Mouse (Mus musculus): ENCODE data around the gene Zfp526. TPM values are rescaled to one million over a fixed set of nuclear protein-coding genes. Genes with fewer than 3 reads are reported as not detected.

Gene Zfp526
- total and polyA plus RNA-seq, 3 experiments, result 2.2 to 7.0 (median 6.5) TPM

GRCm38 (mm10) chr7:25190806-25191205 lies 30.4 kb upstream of the Zfp526 start:
- Histone ChIP-seq H3K36me3 (replicated peaks in 1 of 2; ENCODE audit: control insufficient read depth in 1 of 2, insufficient read depth in 1 of 2, low read length in 1 of 2) (no peaks in the 10 kb centered on the region), H3K9ac (ENCODE audit: insufficient read depth, low read depth) (no peak overlapping the region), H3K4me1 (ENCODE audit: control insufficient read depth in 1 of 2, insufficient read depth in 2 of 2) (peaks cover 0 to 7% of the 10 kb centered on the region in 2 experiments; a peak in 3 of 4 replicates), H3K4me3 (replicated peaks in 1 of 3; ENCODE audit: low read depth in 2 of 3, low read length in 2 of 3, poor library complexity in 1 of 3) (no peak overlapping the region), H3K27ac (ENCODE audit: insufficient read depth, low read depth) (no peak overlapping the region), H3K27me3 (replicated peaks) (no peaks in the 10 kb centered on the region), H3K4me2 (ENCODE audit: insufficient read depth, low read depth, poor library complexity, severe bottlenecking) (no peak overlapping the region), H3K9me3 (replicated peaks; ENCODE audit: low read length) (no peaks in the 10 kb centered on the region), H3K79me2 (replicated peaks; ENCODE audit: control insufficient read depth, extremely low read depth, insufficient read depth, poor library complexity, severe bottlenecking) (no peaks in the 10 kb centered on the region)
- no peak for DNase-seq (ENCODE audit: extremely low read depth)
- no peak for TF ChIP-seq CTCF (conservative IDR thresholded peaks at IDR 0.05 in 1 of 2, IDR thresholded peaks at IDR 0.05 in 1 of 2; ENCODE audit: low read depth in 2 of 2, low read length in 2 of 2)
- TF ChIP-seq RCOR1 (conservative IDR thresholded peaks at IDR 0.05; ENCODE audit: low read depth, low read length), result no peak
- no peak for TF ChIP-seq MAFK (IDR thresholded peaks at IDR 0.05; ENCODE audit: insufficient replicate concordance, low read length)
- TF ChIP-seq UBTF (IDR thresholded peaks at IDR 0.05; ENCODE audit: low read depth, low read length), result no peak
- no peak for TF ChIP-seq TCF12 (IDR thresholded peaks at IDR 0.05; ENCODE audit: low read depth, low read length)
- no peak for TF ChIP-seq POLR2AphosphoS2 (IDR thresholded peaks at IDR 0.05; ENCODE audit: low read depth, low read length)
- in situ Hi-C loops (cut with MboI; ENCODE audit: low pct_ligation_motif_present, low pct_unique_long_range_greater_than_20kb, low sequenced_read_pairs) (no loop called here), dilution Hi-C loops (cut with MboI; ENCODE audit: extremely low pct_ligation_motif_present, extremely low pct_unique_long_range_greater_than_20kb, low sequenced_read_pairs) (no loop called here)

DNA sequence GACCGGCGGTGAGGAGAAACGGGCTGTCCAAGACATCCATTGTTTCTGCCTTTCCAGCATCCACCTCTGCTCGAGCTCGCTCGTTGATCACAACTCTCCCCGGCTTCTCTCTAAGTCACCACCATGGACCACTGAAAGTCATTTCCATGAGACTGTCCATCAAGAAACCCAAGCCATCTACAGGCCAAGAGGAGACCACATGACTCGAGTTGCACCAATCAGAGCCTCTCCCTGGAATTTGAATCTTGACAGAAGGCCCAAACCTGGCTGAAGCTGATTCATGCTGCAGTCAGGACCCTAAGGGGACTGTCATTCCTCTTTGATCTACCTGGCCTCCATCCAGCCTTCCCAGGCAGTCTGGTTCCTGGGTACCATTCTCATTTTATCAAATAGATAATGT lies 29.1 kb upstream of the Zfp526 start:
- no peak overlapping the region for H3K4me3 ChIP-seq (replicated peaks in 1 of 3; ENCODE audit: low read depth in 2 of 3, low read length in 2 of 3, poor library complexity in 1 of 3)
- DNase-seq (ENCODE audit: extremely low read depth), result no peak
- no peaks in the 10 kb centered on the region for H3K27me3 ChIP-seq (replicated peaks)
- dilution Hi-C loops (cut with MboI; ENCODE audit: extremely low pct_ligation_motif_present, extremely low pct_unique_long_range_greater_than_20kb, low sequenced_read_pairs) (no loop called here), in situ Hi-C loops (cut with MboI; ENCODE audit: low pct_ligation_motif_present, low pct_unique_long_range_greater_than_20kb, low sequenced_read_pairs) (no loop called here)
- H3K36me3 ChIP-seq (replicated peaks in 1 of 2; ENCODE audit: control insufficient read depth in 1 of 2, insufficient read depth in 1 of 2, low read length in 1 of 2), result no peaks in the 10 kb centered on the region
- no peak overlapping the region for H3K9ac ChIP-seq (ENCODE audit: insufficient read depth, low read depth)
- H3K79me2 ChIP-seq (replicated peaks; ENCODE audit: control insufficient read depth, extremely low read depth, insufficient read depth, poor library complexity, severe bottlenecking), result no peaks in the 10 kb centered on the region
- peaks cover 0 to 7% of the 10 kb centered on the region in 2 experiments; a peak in 3 of 4 replicates for H3K4me1 ChIP-seq (ENCODE audit: control insufficient read depth in 1 of 2, insufficient read depth in 2 of 2)
- no peak overlapping the region for H3K27ac ChIP-seq (ENCODE audit: insufficient read depth, low read depth)
- TF ChIP-seq USF2 (conservative IDR thresholded peaks at IDR 0.05; ENCODE audit: low read depth, low read length), result peak; percentile 44
- TF ChIP-seq MYC (IDR thresholded peaks at IDR 0.05; ENCODE audit: low read depth, low read length), result no peak
- peak; percentile 44 for TF ChIP-seq USF1 (IDR thresholded peaks at IDR 0.05; ENCODE audit: low read depth, low read length)
- H3K9me3 ChIP-seq (replicated peaks; ENCODE audit: low read length), result no peaks in the 10 kb centered on the region
- H3K4me2 ChIP-seq (ENCODE audit: insufficient read depth, low read depth, poor library complexity, severe bottlenecking), result no peak overlapping the region

GRCm38 (mm10) chr7:25195148-25195547 lies 26.1 kb upstream of the Zfp526 start:
- in situ Hi-C loops (cut with MboI; ENCODE audit: low pct_ligation_motif_present, low pct_unique_long_range_greater_than_20kb, low sequenced_read_pairs), result no loop called here
- Histone ChIP-seq H3K4me3 (replicated peaks in 1 of 3; ENCODE audit: low read depth in 2 of 3, low read length in 2 of 3, poor library complexity in 1 of 3) (no peak overlapping the region), H3K27ac (ENCODE audit: insufficient read depth, low read depth) (no peak overlapping the region)

More at GRCm38 (mm10) chr7:25195148-25195547, 26.1 kb upstream of the Zfp526 start:
- DNase-seq (ENCODE audit: extremely low read depth), result no peak
- no peak for TF ChIP-seq POLR2A (IDR thresholded peaks at IDR 0.05; ENCODE audit: low read depth, low read length)
- no peak for TF ChIP-seq MXI1 (IDR thresholded peaks at IDR 0.05; ENCODE audit: low read depth, low read length)
- no peak for TF ChIP-seq PAX5 (IDR thresholded peaks at IDR 0.05; ENCODE audit: low read length)
- no peak for TF ChIP-seq ZC3H11A (IDR thresholded peaks at IDR 0.05; ENCODE audit: low read depth, low read length)
- TF ChIP-seq E2F4 (IDR thresholded peaks at IDR 0.05; ENCODE audit: insufficient replicate concordance, low read depth, low read length), result no peak
- TF ChIP-seq SMC3 (IDR thresholded peaks at IDR 0.05; ENCODE audit: low read depth, low read length), result no peak
- TF ChIP-seq CTCF (conservative IDR thresholded peaks at IDR 0.05 in 1 of 2, IDR thresholded peaks at IDR 0.05 in 1 of 2; ENCODE audit: low read depth in 2 of 2, low read length in 2 of 2), result no peak
- no peak for TF ChIP-seq ZKSCAN1 (IDR thresholded peaks at IDR 0.05; ENCODE audit: borderline replicate concordance, low read depth, low read length)
- no peak for TF ChIP-seq USF1 (IDR thresholded peaks at IDR 0.05; ENCODE audit: low read depth, low read length)
- TF ChIP-seq NELFE (IDR thresholded peaks at IDR 0.05; ENCODE audit: low read depth, low read length), result no peak
- TF ChIP-seq KAT2A (IDR thresholded peaks at IDR 0.05; ENCODE audit: insufficient replicate concordance, low read length), result no peak
- TF ChIP-seq RAD21 (IDR thresholded peaks at IDR 0.05; ENCODE audit: low read depth, low read length), result no peak
- TF ChIP-seq ZNF384 (IDR thresholded peaks at IDR 0.05; ENCODE audit: low read depth, low read length), result no peak
- no peak for TF ChIP-seq IRF4 (IDR thresholded peaks at IDR 0.05; ENCODE audit: low read depth, low read length)
- no peak for TF ChIP-seq MAFK (IDR thresholded peaks at IDR 0.05; ENCODE audit: insufficient replicate concordance, low read length)
- no peak for TF ChIP-seq ZMIZ1 (IDR thresholded peaks at IDR 0.05; ENCODE audit: low read depth, low read length)
- no peak for TF ChIP-seq JUND (conservative IDR thresholded peaks at IDR 0.05; ENCODE audit: low read depth, low read length)
- TF ChIP-seq MEF2A (IDR thresholded peaks at IDR 0.05; ENCODE audit: borderline replicate concordance, low read depth, low read length), result no peak
- no peak for TF ChIP-seq MYC (IDR thresholded peaks at IDR 0.05; ENCODE audit: low read depth, low read length)
- H3K36me3 ChIP-seq (replicated peaks in 1 of 2; ENCODE audit: control insufficient read depth in 1 of 2, insufficient read depth in 1 of 2, low read length in 1 of 2), result peaks cover 0 to under 1% of the 10 kb centered on the region in 2 experiments
- dilution Hi-C loops (cut with MboI; ENCODE audit: extremely low pct_ligation_motif_present, extremely low pct_unique_long_range_greater_than_20kb, low sequenced_read_pairs), result no loop called here
- no peaks in the 10 kb centered on the region for H3K27me3 ChIP-seq (replicated peaks)
- H3K79me2 ChIP-seq (replicated peaks; ENCODE audit: control insufficient read depth, extremely low read depth, insufficient read depth, poor library complexity, severe bottlenecking), result no peaks in the 10 kb centered on the region
- H3K9me3 ChIP-seq (replicated peaks; ENCODE audit: low read length), result no peaks in the 10 kb centered on the region
- H3K9ac ChIP-seq (ENCODE audit: insufficient read depth, low read depth), result no peak overlapping the region
- no peak overlapping the region for H3K4me2 ChIP-seq (ENCODE audit: insufficient read depth, low read depth, poor library complexity, severe bottlenecking)
- H3K4me1 ChIP-seq (ENCODE audit: control insufficient read depth in 1 of 2, insufficient read depth in 2 of 2), result peaks cover 0 to 4% of the 10 kb centered on the region in 2 experiments; a peak in 1 of 4 replicates
